Mouse (Mus musculus): ENCODE results near the gene Gm20388. TPM values are rescaled to one million over a fixed set of nuclear protein-coding genes. Genes with fewer than 3 reads are reported as not detected.

Gm20388 gene
- polyA plus RNA-seq, 2 experiments = 8.5 TPM; not detected in 1

- Histone ChIP-seq H3K27ac (no peak overlapping the region), H3K27me3 (ENCODE audit: control insufficient read depth, insufficient read depth, low read length) (no peaks in the 10 kb centered on the region), H3K4me3 (ENCODE audit: insufficient read depth in 1 of 2, low read depth in 2 of 2, low read length in 2 of 2) (no peak overlapping the region), H3K9ac (replicated peaks) (no peak overlapping the region), H3K36me3 (replicated peaks; ENCODE audit: control insufficient read depth, insufficient read depth, low read depth) (no peaks in the 10 kb centered on the region), H3K4me1 (replicated peaks; ENCODE audit: control insufficient read depth in 2 of 2, insufficient read depth in 2 of 2, low read length in 1 of 2) (peaks cover 0 to 26% of the 10 kb centered on the region in 2 experiments; a peak in 2 of 4 replicates), H3K9me3 (ENCODE audit: control insufficient read depth, low read length) (no peaks in the 10 kb centered on the region), H3K4me2 (ENCODE audit: low read depth) (no peak overlapping the region)
- 27% methylated on average over 12 of the region's 12 CpGs for WGBS (ENCODE audit: insufficient replicate concordance)
- TF ChIP-seq EP300 (IDR thresholded peaks at IDR 0.05; ENCODE audit: low read depth) (no peak), CTCF (IDR thresholded peaks at IDR 0.05; ENCODE audit: low read depth) (peak; percentile 4; the same call in 1 of the 2 replicates)
- DNase-seq (ENCODE audit: low read depth in 3 of 3, low spot score in 3 of 3) = no peak
- ATAC-seq (ENCODE audit: insufficient read depth) = no peak
Measured at GRCm38 (mm10) chr8:124260371-124260770, 4349.7 kb downstream of the Gm20388 start.

- Histone ChIP-seq H3K36me3 (replicated peaks; ENCODE audit: control insufficient read depth, insufficient read depth, low read depth) (no peaks in the 10 kb centered on the region), H3K27me3 (ENCODE audit: control insufficient read depth, insufficient read depth, low read length) (no peaks in the 10 kb centered on the region), H3K4me3 (ENCODE audit: insufficient read depth in 1 of 2, low read depth in 2 of 2, low read length in 2 of 2) (no peak overlapping the region), H3K4me2 (ENCODE audit: low read depth) (no peak overlapping the region), H3K9me3 (ENCODE audit: control insufficient read depth, low read length) (no peaks in the 10 kb centered on the region), H3K9ac (replicated peaks) (no peak overlapping the region), H3K4me1 (replicated peaks; ENCODE audit: control insufficient read depth in 2 of 2, insufficient read depth in 2 of 2, low read length in 1 of 2) (peaks cover 0 to 29% of the 10 kb centered on the region in 2 experiments; a peak in 2 of 4 replicates), H3K27ac (no peak overlapping the region)
- WGBS (ENCODE audit: insufficient replicate concordance) = 81% methylated on average over 9 of the region's 9 CpGs
- DNase-seq (ENCODE audit: low read depth in 3 of 3, low spot score in 3 of 3) (no peak), ATAC-seq (ENCODE audit: insufficient read depth) (no peak)
- TF ChIP-seq CTCF (IDR thresholded peaks at IDR 0.05; ENCODE audit: low read depth) = no peak
- TF ChIP-seq EP300 (IDR thresholded peaks at IDR 0.05; ENCODE audit: low read depth) = no peak
Measured at GRCm38 (mm10) chr8:124263058-124263457, 4352.4 kb downstream of the Gm20388 start.

GRCm38 (mm10) chr8:124264032-124264431, 4353.4 kb downstream of the Gm20388 start:
- Histone ChIP-seq H3K4me2 (ENCODE audit: low read depth) (no peak overlapping the region), H3K4me3 (ENCODE audit: insufficient read depth in 1 of 2, low read depth in 2 of 2, low read length in 2 of 2) (no peak overlapping the region), H3K27ac (no peak overlapping the region), H3K9ac (replicated peaks) (no peak overlapping the region), H3K36me3 (replicated peaks; ENCODE audit: control insufficient read depth, insufficient read depth, low read depth) (no peaks in the 10 kb centered on the region), H3K9me3 (ENCODE audit: control insufficient read depth, low read length) (no peaks in the 10 kb centered on the region), H3K27me3 (ENCODE audit: control insufficient read depth, insufficient read depth, low read length) (no peaks in the 10 kb centered on the region), H3K4me1 (replicated peaks; ENCODE audit: control insufficient read depth in 2 of 2, insufficient read depth in 2 of 2, low read length in 1 of 2) (peaks cover 0 to 24% of the 10 kb centered on the region in 2 experiments; a peak in 2 of 4 replicates)
- ATAC-seq (ENCODE audit: insufficient read depth) = no peak
- TF ChIP-seq CTCF (IDR thresholded peaks at IDR 0.05; ENCODE audit: low read depth) = no peak
- TF ChIP-seq EP300 (IDR thresholded peaks at IDR 0.05; ENCODE audit: low read depth) = no peak
- 65% methylated on average over 8 of the region's 8 CpGs for WGBS (ENCODE audit: insufficient replicate concordance)
- DNase-seq (ENCODE audit: low read depth in 3 of 3, low spot score in 3 of 3) = no peak

- no peak overlapping the region for H3K4me3 ChIP-seq (ENCODE audit: insufficient read depth in 1 of 2, low read depth in 2 of 2, low read length in 2 of 2)
- DNase-seq (ENCODE audit: low read depth in 3 of 3, low spot score in 3 of 3) (no peak), ATAC-seq (ENCODE audit: insufficient read depth) (no peak)
- H3K36me3 ChIP-seq (replicated peaks; ENCODE audit: control insufficient read depth, insufficient read depth, low read depth) = no peaks in the 10 kb centered on the region
- no peak overlapping the region; the same call in 1 of the 2 replicates for H3K9ac ChIP-seq (replicated peaks)
- H3K4me1 ChIP-seq (replicated peaks; ENCODE audit: control insufficient read depth in 2 of 2, insufficient read depth in 2 of 2, low read length in 1 of 2) = peaks cover 0 to 21% of the 10 kb centered on the region in 2 experiments; a peak in 2 of 4 replicates
- TF ChIP-seq CTCF (IDR thresholded peaks at IDR 0.05; ENCODE audit: low read depth) (no peak), EP300 (IDR thresholded peaks at IDR 0.05; ENCODE audit: low read depth) (no peak)
- WGBS (ENCODE audit: insufficient replicate concordance) = 85% methylated on average over 12 of the region's 12 CpGs
- no peak overlapping the region for H3K27ac ChIP-seq
- no peaks in the 10 kb centered on the region for H3K27me3 ChIP-seq (ENCODE audit: control insufficient read depth, insufficient read depth, low read length)
- no peak overlapping the region for H3K4me2 ChIP-seq (ENCODE audit: low read depth)
- no peaks in the 10 kb centered on the region for H3K9me3 ChIP-seq (ENCODE audit: control insufficient read depth, low read length)
Measured at GRCm38 (mm10) chr8:124264671-124265070, 4354.0 kb downstream of the Gm20388 start.

GRCm38 (mm10) chr8:124265130-124265529, 4354.5 kb downstream of the Gm20388 start:
- Histone ChIP-seq H3K4me3 (ENCODE audit: insufficient read depth in 1 of 2, low read depth in 2 of 2, low read length in 2 of 2) (no peak overlapping the region), H3K27ac (no peak overlapping the region), H3K4me2 (ENCODE audit: low read depth) (no peak overlapping the region), H3K4me1 (replicated peaks; ENCODE audit: control insufficient read depth in 2 of 2, insufficient read depth in 2 of 2, low read length in 1 of 2) (peaks cover 0 to 20% of the 10 kb centered on the region in 2 experiments; a peak in 2 of 4 replicates), H3K9ac (replicated peaks) (no peak overlapping the region), H3K9me3 (ENCODE audit: control insufficient read depth, low read length) (no peaks in the 10 kb centered on the region), H3K27me3 (ENCODE audit: control insufficient read depth, insufficient read depth, low read length) (no peaks in the 10 kb centered on the region), H3K36me3 (replicated peaks; ENCODE audit: control insufficient read depth, insufficient read depth, low read depth) (no peaks in the 10 kb centered on the region)
- TF ChIP-seq EP300 (IDR thresholded peaks at IDR 0.05; ENCODE audit: low read depth) (no peak), CTCF (IDR thresholded peaks at IDR 0.05; ENCODE audit: low read depth) (no peak)
- DNase-seq (ENCODE audit: low read depth in 3 of 3, low spot score in 3 of 3) (no peak), ATAC-seq (ENCODE audit: insufficient read depth) (no peak)
- 90% methylated on average over 2 of the region's 2 CpGs for WGBS (ENCODE audit: insufficient replicate concordance)

Data from liver, embryonic 14.5 days (tissue).